Mouse (Mus musculus): Measurements from ENCODE around the gene Phlpp1.

GRCm38 (mm10) chr1:106190695-106191094 is 19.1 kb downstream of the Phlpp1 start:
- TF ChIP-seq POLR2A (IDR thresholded peaks at IDR 0.05; ENCODE audit: borderline replicate concordance, control insufficient read depth, low read depth, low read length) (no peak), CTCF (IDR thresholded peaks at IDR 0.05; ENCODE audit: control insufficient read depth, insufficient read depth, low read length) (no peak)
